Mouse (Mus musculus): ENCODE measurements around the gene Fzd2.

The Fzd2 gene

GRCm38 (mm10) chr11:102623876-102624789 is 19.9 kb downstream of the Fzd2 start:
- peak; percentile 89 for DNase-seq

- DNase-seq: no peak
Observed at GRCm38 (mm10) chr11:102624888-102625407, 20.8 kb downstream of the Fzd2 start.

- no peak for DNase-seq
Observed at GRCm38 (mm10) chr11:102627171-102627931, 23.2 kb downstream of the Fzd2 start.

GRCm38 (mm10) chr11:102628529-102628928 is 24.3 kb downstream of the Fzd2 start:
- no peak for DNase-seq

- DNase-seq: no peak
Observed at GRCm38 (mm10) chr11:102629375-102629774, 25.2 kb downstream of the Fzd2 start.

- no peak for DNase-seq
Observed at GRCm38 (mm10) chr11:102630731-102631130, 26.5 kb downstream of the Fzd2 start.

- no peak for DNase-seq
Observed at GRCm38 (mm10) chr11:102631203-102631602, 27.0 kb downstream of the Fzd2 start.

GRCm38 (mm10) chr11:102632725-102633124 is 28.5 kb downstream of the Fzd2 start:
- DNase-seq: no peak

- DNase-seq: no peak
Observed at GRCm38 (mm10) chr11:102633379-102633778, 29.2 kb downstream of the Fzd2 start.

GRCm38 (mm10) chr11:102636887-102637286 is 32.7 kb downstream of the Fzd2 start:
- DNase-seq: no peak

GRCm38 (mm10) chr11:102643891-102644382 is 39.7 kb downstream of the Fzd2 start:
- peak; percentile 45 for DNase-seq

GRCm38 (mm10) chr11:102646226-102646625 is 42.0 kb downstream of the Fzd2 start:
- DNase-seq: no peak

- DNase-seq: no peak
Observed at GRCm38 (mm10) chr11:102647885-102648284, 43.7 kb downstream of the Fzd2 start.

- DNase-seq: peak; percentile 83
Observed at GRCm38 (mm10) chr11:102651381-102651780, 47.2 kb downstream of the Fzd2 start.

- peak; percentile 39 for DNase-seq
Observed at GRCm38 (mm10) chr11:102652844-102653243, 48.6 kb downstream of the Fzd2 start.

- peak; percentile 6 for DNase-seq
Observed at GRCm38 (mm10) chr11:102655888-102656287, 51.7 kb downstream of the Fzd2 start.

GRCm38 (mm10) chr11:102656326-102656926 is 52.2 kb downstream of the Fzd2 start:
- no peak for DNase-seq

- no peak for DNase-seq
Observed at GRCm38 (mm10) chr11:102656931-102657330, 52.7 kb downstream of the Fzd2 start.

All from kidney, postnatal 10 days (tissue).